Mouse (Mus musculus) fibroblast of lung, adult 2 months (primary cell): ENCODE data around the gene Mtch2.

Source experiments
- DNase-seq: peaks from one replicate; pipeline ENCODE4 v3.0.0-alpha.2; 2011; ENCODE audit warnings: low read depth

The Mtch2 gene

DNA sequence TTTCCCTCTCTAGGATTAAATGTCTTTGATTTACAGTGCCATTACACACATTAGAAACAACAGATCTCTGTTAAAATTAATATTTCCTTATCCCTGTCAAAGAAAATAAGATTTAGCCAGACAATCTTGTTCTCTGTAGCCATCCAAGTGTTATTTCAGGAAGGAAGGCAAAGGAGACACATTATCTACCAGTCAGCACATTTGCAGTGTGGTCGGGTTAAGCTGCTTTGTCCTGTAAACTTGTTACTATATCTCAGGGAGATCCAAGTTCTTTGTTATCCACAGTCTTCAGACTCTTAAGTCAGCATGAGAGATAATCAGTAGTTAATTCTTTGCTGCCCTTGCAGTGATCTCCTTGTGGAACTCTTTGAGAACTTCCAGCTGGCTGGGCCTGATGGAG is 63.9 kb downstream of the Mtch2 start:
- no peak for DNase-seq

DNA sequence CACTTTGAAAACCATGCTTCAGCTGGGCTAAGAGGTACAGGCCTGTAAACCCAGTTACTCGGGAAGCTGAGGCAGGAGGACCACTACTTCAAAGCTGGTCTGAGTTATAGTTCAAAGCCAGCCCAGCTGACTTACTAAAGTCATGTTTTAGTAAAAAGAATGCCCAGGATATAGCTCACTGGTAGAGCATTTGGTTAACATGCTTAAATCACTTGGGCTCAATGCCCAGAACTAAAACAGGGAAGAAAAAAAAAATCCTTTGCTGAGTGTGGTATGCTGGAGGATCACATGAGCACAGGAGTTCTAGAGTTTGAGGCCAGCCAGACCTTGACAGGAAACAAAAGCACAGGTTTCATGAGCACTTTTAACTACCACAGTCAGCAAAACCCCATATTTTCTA is 64.7 kb downstream of the Mtch2 start:
- no peak for DNase-seq

DNA sequence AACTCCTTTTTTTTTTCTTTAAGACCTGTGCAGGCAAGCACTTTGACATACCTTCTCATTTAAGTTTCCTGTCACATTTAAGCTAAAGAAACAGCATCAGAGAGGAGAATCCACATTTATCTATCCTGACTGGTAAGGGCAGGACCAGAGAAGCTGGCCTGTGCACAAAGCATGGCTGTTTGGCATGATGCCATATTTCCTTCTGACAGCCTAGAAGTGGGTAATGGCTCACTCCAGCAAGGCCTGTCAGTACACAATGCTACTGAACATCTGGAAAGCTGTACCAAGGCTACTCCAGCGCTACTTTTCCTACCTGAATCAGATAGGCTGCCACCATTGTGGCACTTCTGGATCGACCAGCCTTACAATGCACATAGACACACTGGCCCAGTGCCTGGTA is 66.7 kb downstream of the Mtch2 start:
- no peak for DNase-seq

DNA sequence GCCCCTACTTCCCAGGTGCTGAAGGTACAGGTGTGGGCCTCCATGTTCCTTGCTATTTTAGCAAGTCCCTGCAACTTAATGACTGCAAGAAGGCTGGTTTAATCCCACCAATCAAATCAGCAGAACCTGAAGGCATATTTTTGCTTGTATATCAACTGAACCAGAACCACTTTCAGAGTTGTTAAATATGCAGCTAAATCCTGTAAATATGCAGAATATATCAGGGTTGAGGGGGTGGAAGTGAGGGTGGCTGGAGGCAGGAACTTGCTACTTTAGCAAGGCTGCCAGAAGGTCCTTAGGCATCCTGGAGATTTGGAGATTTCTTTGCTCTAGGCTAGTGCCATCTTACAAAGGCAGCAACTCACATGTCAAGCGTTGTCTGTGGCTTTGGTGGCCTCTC is 68.6 kb downstream of the Mtch2 start:
- no peak for DNase-seq
